Mouse (Mus musculus) CH12.LX (cell line): ENCODE data around the gene Sv2c. TPM values are rescaled to one million over a fixed set of nuclear protein-coding genes. Genes with fewer than 3 reads are reported as not detected.

Experiments used
- DNase-seq: peaks from one replicate; pipeline ENCODE4 v3.0.0-alpha.2; 2013; ENCODE audit errors: extremely low read depth
- H3K27ac ChIP-seq: 2 replicates; pipeline ENCODE4 v1.5.1; 2012; ENCODE audit warnings: low read depth, mild to moderate bottlenecking, control low read depth, moderate library complexity; ENCODE audit not compliant: insufficient read depth
- H3K27me3 ChIP-seq: replicated peaks from 2 replicates; pipeline ENCODE3; 2012; ENCODE audit warnings: inconsistent platforms
- H3K36me3 ChIP-seq, 2 experiments: replicated peaks in 1 of 2; 2 replicates each; pipeline versions ENCODE3 to v1.6.1; 2012; ENCODE audit warnings: inconsistent platforms in 1 of 2, low read length in 1 of 2, mild to moderate bottlenecking in 1 of 2, mixed read lengths in 1 of 2, moderate library complexity in 1 of 2; ENCODE audit not compliant: control insufficient read depth in 1 of 2, insufficient read depth in 1 of 2
- H3K4me1 ChIP-seq, 2 experiments: 2 replicates each; pipeline ENCODE4 v1.6.1; 2012; ENCODE audit warnings: inconsistent platforms in 1 of 2, moderate library complexity in 1 of 2; ENCODE audit not compliant: insufficient read depth in 2 of 2, control insufficient read depth in 1 of 2
- H3K4me2 ChIP-seq: 2 replicates; pipeline ENCODE4 v1.6.1; 2012; ENCODE audit warnings: low read depth, mild to moderate bottlenecking, control low read depth; ENCODE audit not compliant: poor library complexity, insufficient read depth, severe bottlenecking
- H3K4me3 ChIP-seq, 3 experiments: fragments of 150-350 bp in 1 of 3; sonication (generic) in 1 of 3; replicated peaks in 1 of 3; 2 replicates each; pipeline versions ENCODE3 to v1.5.1; 2011 to 2012; ENCODE audit warnings: low read depth in 2 of 3, low read length in 2 of 3, mild to moderate bottlenecking in 2 of 3, moderate library complexity in 2 of 3, control low read depth in 1 of 3, improper control_type of control experiment in 1 of 3, inconsistent platforms in 1 of 3, mixed read lengths in 1 of 3; ENCODE audit not compliant: poor library complexity in 1 of 3
- H3K79me2 ChIP-seq: replicated peaks from 2 replicates; pipeline ENCODE4 v1.6.1; 2012; ENCODE audit warnings: mild to moderate bottlenecking, moderate library complexity; ENCODE audit not compliant: control insufficient read depth, poor library complexity, insufficient read depth, severe bottlenecking; ENCODE audit errors: extremely low read depth
- H3K9ac ChIP-seq: 2 replicates; pipeline ENCODE4 v1.6.1; 2012; ENCODE audit warnings: low read depth, mild to moderate bottlenecking, control low read depth, moderate library complexity; ENCODE audit not compliant: insufficient read depth
- H3K9me3 ChIP-seq: replicated peaks from 2 replicates; pipeline ENCODE3; 2012; ENCODE audit warnings: low read length, inconsistent platforms, mixed read lengths
- CTCF ChIP-seq, 2 experiments: IDR thresholded peaks in 1 of 2; conservative IDR thresholded peaks in 1 of 2; 2 replicates each; pipeline ENCODE4 v1.5.1; 2011 to 2012; ENCODE audit warnings: low read depth in 2 of 2, low read length in 2 of 2, improper control_type of control experiment in 1 of 2, inconsistent platforms in 1 of 2, mild to moderate bottlenecking in 1 of 2, moderate library complexity in 1 of 2
- ETS1 ChIP-seq: conservative IDR thresholded peaks from 2 replicates; pipeline ENCODE4 v1.6.1; 2012; ENCODE audit warnings: low read depth, mild to moderate bottlenecking, inconsistent platforms, low read length, improper control_type of control experiment, moderate library complexity
- GABPA ChIP-seq: IDR thresholded peaks from 2 replicates; pipeline ENCODE4 v1.6.1; 2012; ENCODE audit warnings: low read depth, low read length, improper control_type of control experiment, inconsistent platforms; ENCODE audit not compliant: insufficient replicate concordance
- MAX ChIP-seq: IDR thresholded peaks from 2 replicates; pipeline ENCODE4 v1.6.1; 2011; ENCODE audit warnings: low read length, improper control_type of control experiment
- MYC ChIP-seq: IDR thresholded peaks from 2 replicates; pipeline ENCODE4 v1.6.1; 2011; ENCODE audit warnings: low read depth, mild to moderate bottlenecking, improper control_type of control experiment, low read length
- NELFE ChIP-seq: IDR thresholded peaks from 2 replicates; pipeline ENCODE4 v1.6.1; 2011; ENCODE audit warnings: low read depth, low read length, improper control_type of control experiment
- PAX5 ChIP-seq: IDR thresholded peaks from 2 replicates; pipeline ENCODE4 v1.6.1; 2012; ENCODE audit warnings: low read length, inconsistent platforms, mixed read lengths
- POLR2A ChIP-seq: IDR thresholded peaks from 2 replicates; pipeline ENCODE4 v1.6.1; 2011; ENCODE audit warnings: low read depth, mild to moderate bottlenecking, improper control_type of control experiment, low read length
- SIN3A ChIP-seq: IDR thresholded peaks from 2 replicates; pipeline ENCODE4 v1.6.1; 2012; ENCODE audit warnings: low read length, improper control_type of control experiment, inconsistent platforms
- UBTF ChIP-seq: IDR thresholded peaks from 2 replicates; pipeline ENCODE4 v1.6.1; 2012; ENCODE audit warnings: low read depth, mild to moderate bottlenecking, inconsistent platforms, low read length, improper control_type of control experiment, moderate library complexity
- USF2 ChIP-seq: conservative IDR thresholded peaks from 2 replicates; pipeline ENCODE4 v1.6.1; 2011; ENCODE audit warnings: low read depth, low read length, improper control_type of control experiment
- ZKSCAN1 ChIP-seq: IDR thresholded peaks from 2 replicates; pipeline ENCODE4 v1.6.1; 2012; ENCODE audit warnings: low read depth, inconsistent platforms, low read length, improper control_type of control experiment, borderline replicate concordance
- ZMIZ1 ChIP-seq: IDR thresholded peaks from 2 replicates; pipeline ENCODE4 v1.6.1; 2012; ENCODE audit warnings: low read depth, mild to moderate bottlenecking, inconsistent platforms, low read length, improper control_type of control experiment
- ZNF384 ChIP-seq: IDR thresholded peaks from 2 replicates; pipeline ENCODE4 v1.6.1; 2012; ENCODE audit warnings: low read depth, low read length, improper control_type of control experiment, inconsistent platforms
- dilution Hi-C: fragments of 300-500 bp; cut with MboI; formaldehyde crosslinking; loops from 2 replicates; pipeline ENCODE4 v1.14.3; 2020; ENCODE audit warnings: low sequenced_read_pairs; ENCODE audit not compliant: extremely low pct_unique_long_range_greater_than_20kb, extremely low pct_ligation_motif_present
- in situ Hi-C: fragments of 300-500 bp; cut with MboI; formaldehyde crosslinking; loops from 3 replicates; pipeline ENCODE4 v1.14.3; 2019; ENCODE audit warnings: low sequenced_read_pairs, low pct_ligation_motif_present, low pct_unique_long_range_greater_than_20kb, mixed read lengths
- polyA plus RNA-seq: library from polyadenylated mRNA; unstranded; fragments of >175 nt; gene quantifications from 2 replicates; pipeline ENCODE4 v1.2.1, GENCODE M21; 2012; ENCODE audit warnings: low read depth; ENCODE audit not compliant: insufficient read length
- total RNA-seq, 2 experiments: library from RNA; depleted of rRNA; stranded (reverse); fragments of 300-350 nt in 1 of 2; fragments of >200 nt in 1 of 2; gene quantifications; 2 replicates each; pipeline ENCODE4 v1.2.3; 2012 to 2014

Sv2c gene
- total and polyA plus RNA-seq, 3 experiments, result 0.04 to 0.13 TPM; not detected in 1

- no peaks in the 10 kb centered on the region for H3K27me3 ChIP-seq
- no peak for DNase-seq
- H3K4me3 ChIP-seq, result peak overlapping the region in 2 of 3 experiments; percentile 4 to 57
- in situ Hi-C loops, result no loop called here
- peak overlapping the region; percentile 25 for H3K9ac ChIP-seq
- H3K36me3 ChIP-seq, result no peaks in the 10 kb centered on the region
- H3K79me2 ChIP-seq, result no peaks in the 10 kb centered on the region
- dilution Hi-C loops, result no loop called here
- no peak overlapping the region for H3K27ac ChIP-seq
- no peaks in the 10 kb centered on the region for H3K9me3 ChIP-seq
- peaks cover 5 to 18% of the 10 kb centered on the region in 2 experiments; a peak in 3 of 4 replicates for H3K4me1 ChIP-seq
- H3K4me2 ChIP-seq, result peak overlapping the region; percentile 90
- TF ChIP-seq MYC, result no peak
- TF ChIP-seq ZNF384, result peak; percentile 24; the same call in 1 of the 2 replicates
Observed at GRCm38 (mm10) chr13:95961191-95961791, 171.1 kb downstream of the Sv2c start.

- peak overlapping the region; percentile 90 for H3K4me2 ChIP-seq
- H3K9me3 ChIP-seq, result no peaks in the 10 kb centered on the region
- DNase-seq, result peak; percentile 24
- no peak overlapping the region for H3K27ac ChIP-seq
- H3K9ac ChIP-seq, result peak overlapping the region; percentile 25; the same call in 1 of the 2 replicates
- dilution Hi-C loops, result no loop called here
- peak overlapping the region in 1 of 3 experiments; percentile 57 for H3K4me3 ChIP-seq
- H3K27me3 ChIP-seq, result no peaks in the 10 kb centered on the region
- no peaks in the 10 kb centered on the region for H3K36me3 ChIP-seq
- H3K79me2 ChIP-seq, result no peaks in the 10 kb centered on the region
- no peak for TF ChIP-seq GABPA
- TF ChIP-seq ETS1, result no peak
- TF ChIP-seq MAX, result no peak
- TF ChIP-seq SIN3A, result no peak
- TF ChIP-seq POLR2A, result no peak
- TF ChIP-seq PAX5, result no peak
- no peak for TF ChIP-seq UBTF
- TF ChIP-seq ZMIZ1, result no peak
- no peak for TF ChIP-seq CTCF (conservative IDR thresholded peaks at IDR 0.05 in 1 of 2, IDR thresholded peaks at IDR 0.05 in 1 of 2; ENCODE audit: low read depth in 2 of 2, low read length in 2 of 2)
- no peak for TF ChIP-seq USF2
- TF ChIP-seq NELFE, result no peak
- no peak for TF ChIP-seq ZKSCAN1
- no peak for TF ChIP-seq MYC
- in situ Hi-C loops, result no loop called here
- peaks cover 5 to 18% of the 10 kb centered on the region in 2 experiments; a peak in 3 of 4 replicates for H3K4me1 ChIP-seq
Observed at GRCm38 (mm10) chr13:95960477-95961185, 171.7 kb downstream of the Sv2c start.
